Mouse (Mus musculus): Measurements from ENCODE around the gene Gm28998. TPM values are rescaled to one million over a fixed set of nuclear protein-coding genes. Genes with fewer than 3 reads are reported as not detected.
"Not testable (repeated sequence)": the region's sequence is repeated elsewhere in the genome, so short reads cannot be mapped to it uniquely, and the experiment has no call there.

The Gm28998 gene
- not detected in 2 replicates for polyA plus RNA-seq (2014; fragmentation: Nextera tagmentation; extraction: Ambion mirVana)

- WGBS = no CpG with 5 or more reads among the region's 8 CpGs
- ATAC-seq (ENCODE audit: insufficient read depth); H3K4me2 ChIP-seq: not testable (repeated sequence)
Observed at GRCm38 (mm10) chrY:7253487-7253886, at the start of gene Gm28998. Gene Gm28998, plus strand, starts transcription at chrY:7253787.

More at GRCm38 (mm10) chrY:7253487-7253886, at the start of gene Gm28998:
- H3K4me3 ChIP-seq (ENCODE audit: low read depth, low read length); H3K9me3 ChIP-seq (ENCODE audit: low read depth, low read length); DNase-seq; H3K27me3 ChIP-seq (ENCODE audit: insufficient read depth, low read length); H3K36me3 ChIP-seq (ENCODE audit: insufficient read depth); H3K4me1 ChIP-seq (ENCODE audit: insufficient read depth); H3K9ac ChIP-seq; H3K27ac ChIP-seq (ENCODE audit: low read depth): not testable (repeated sequence)

Other genes with a start within 250 kb of the Gm28998 start
- not detected in 2 replicates for gene Gm21244, start 84.5 kb upstream of the Gm28998 start, polyA plus RNA-seq (2014; fragmentation: Nextera tagmentation; extraction: Ambion mirVana)
- not detected in 2 replicates for gene Gm21788, start 151.2 kb downstream of the Gm28998 start, polyA plus RNA-seq (2014; fragmentation: Nextera tagmentation; extraction: Ambion mirVana)